Mouse (Mus musculus): Measurements from ENCODE around the gene Ctxn2. TPM values are rescaled to one million over a fixed set of nuclear protein-coding genes. Genes with fewer than 3 reads are reported as not detected.

Ctxn2 gene
- not detected for total RNA-seq (2023)

GRCm38 (mm10) chr2:125135903-125136811 is at the start of gene Ctxn2:
TSS of gene Ctxn2 (plus strand) at chr2:125136692.

GRCm38 (mm10) chr2:125123477-125123852 is 13.0 kb upstream of the Ctxn2 start, which contains the start of gene Myef2:
TSS of gene Myef2 (minus strand) at chr2:125123661.

GRCm38 (mm10) chr2:125152388-125152787 is 15.9 kb downstream of the Ctxn2 start, which contains the start of gene Slc12a1:
TSS of gene Slc12a1 (plus strand) at chr2:125152505.

Other genes with a start within 250 kb of the Ctxn2 start
- under 1 TPM; 0.18 to 0.26 TPM for gene Slc24a5, start 68.6 kb upstream of the Ctxn2 start, total RNA-seq (2023)
- gene Myef2, start 13.0 kb upstream of the Ctxn2 start, total RNA-seq (2023): 10 to 100 TPM; 13.3 to 14.4 TPM
- gene Slc12a1, start 15.8 kb downstream of the Ctxn2 start, total RNA-seq (2023): not detected
- gene Dut, start 110.5 kb downstream of the Ctxn2 start, total RNA-seq (2023): 10 to 100 TPM; 52.7 to 73.0 TPM